Mouse (Mus musculus) right cerebral cortex, adult 18-20 months (tissue): ENCODE measurements around the gene Map2k5.

Source experiments
- DNase-seq: peaks from one replicate; pipeline ENCODE4 v3.0.0; 2022; ENCODE audit warnings: mixed read lengths

Gene Map2k5

GRCm38 (mm10) chr9:63250841-63251626, 126.7 kb downstream of the Map2k5 start:
- no peak for DNase-seq

- DNase-seq, result no peak
These were observed 129.5 kb downstream of the Map2k5 start for GRCm38 (mm10) chr9:63248095-63248787.

GRCm38 (mm10) chr9:63246568-63247169, 131.0 kb downstream of the Map2k5 start:
- DNase-seq, result peak; percentile 26

GRCm38 (mm10) chr9:63241961-63242360, 135.7 kb downstream of the Map2k5 start:
- DNase-seq, result no peak

- no peak for DNase-seq
These were observed 136.5 kb downstream of the Map2k5 start for GRCm38 (mm10) chr9:63241241-63241640.

- DNase-seq, result no peak
These were observed 143.3 kb downstream of the Map2k5 start for GRCm38 (mm10) chr9:63234356-63234755.

GRCm38 (mm10) chr9:63230289-63230688, 147.4 kb downstream of the Map2k5 start:
- no peak for DNase-seq

GRCm38 (mm10) chr9:63229124-63229523, 148.6 kb downstream of the Map2k5 start:
- DNase-seq, result no peak

- no peak for DNase-seq
These were observed 155.5 kb downstream of the Map2k5 start for GRCm38 (mm10) chr9:63222161-63222560.

GRCm38 (mm10) chr9:63219851-63220250, 157.9 kb downstream of the Map2k5 start:
- DNase-seq, result no peak

GRCm38 (mm10) chr9:63215031-63215430, 162.7 kb downstream of the Map2k5 start:
- DNase-seq, result no peak

GRCm38 (mm10) chr9:63206769-63207276, 170.9 kb downstream of the Map2k5 start:
- no peak for DNase-seq

- no peak for DNase-seq
These were observed 174.2 kb downstream of the Map2k5 start for GRCm38 (mm10) chr9:63203461-63203860.

- DNase-seq, result no peak
These were observed 176.1 kb downstream of the Map2k5 start for GRCm38 (mm10) chr9:63201376-63202323.

GRCm38 (mm10) chr9:63197252-63197651, 180.4 kb downstream of the Map2k5 start:
- DNase-seq, result peak; percentile 10

GRCm38 (mm10) chr9:63196114-63196682, 181.5 kb downstream of the Map2k5 start:
- DNase-seq, result no peak

GRCm38 (mm10) chr9:63195523-63195922, 182.2 kb downstream of the Map2k5 start:
- no peak for DNase-seq

- no peak for DNase-seq
These were observed 182.9 kb downstream of the Map2k5 start for GRCm38 (mm10) chr9:63194791-63195190.

GRCm38 (mm10) chr9:63192809-63193208, 184.9 kb downstream of the Map2k5 start:
- DNase-seq, result no peak

- no peak for DNase-seq
These were observed 190.4 kb downstream of the Map2k5 start for GRCm38 (mm10) chr9:63187310-63187709.

- DNase-seq, result no peak
These were observed 192.5 kb downstream of the Map2k5 start for GRCm38 (mm10) chr9:63185249-63185648.

GRCm38 (mm10) chr9:63183864-63184263, 193.8 kb downstream of the Map2k5 start:
- no peak for DNase-seq
